Comparison of ENCODE assay signal across 7 mouse cellular contexts in genomic region chr7:66217531-66218094, GRCm38 (mm10).
DNase-seq lines count a peak whose midpoint lies in the region; ATAC-seq and TF ChIP-seq lines count a peak whose summit lies in the region.

No protein-coding gene starts in this region.

- TF ChIP-seq CTCF in lung, postnatal 0 days (IDR thresholded peaks at IDR 0.05), result no peak
- no peak for TF ChIP-seq CTCF in stomach, postnatal 0 days (IDR thresholded peaks at IDR 0.05; ENCODE audit: low read depth)

- no peaks in the 10 kb centered on the region for H3K27me3 ChIP-seq in lung, postnatal 0 days (replicated peaks; ENCODE audit: insufficient read depth, low read length)
- H3K27me3 ChIP-seq in heart, embryonic 13.5 days (replicated peaks), result no peaks in the 10 kb centered on the region
- H3K27me3 ChIP-seq in limb, embryonic 14.5 days (ENCODE audit: control insufficient read depth, insufficient read depth, low read length), result no peaks in the 10 kb centered on the region
- H3K27me3 ChIP-seq in stomach, postnatal 0 days (ENCODE audit: control insufficient read depth, insufficient read depth, low read length), result no peaks in the 10 kb centered on the region

- no peaks in the 10 kb centered on the region for H3K9me3 ChIP-seq in lung, postnatal 0 days (ENCODE audit: low read length)
- H3K9me3 ChIP-seq in heart, embryonic 13.5 days, result no peaks in the 10 kb centered on the region
- no peaks in the 10 kb centered on the region for H3K9me3 ChIP-seq in limb, embryonic 14.5 days (ENCODE audit: control insufficient read depth, low read length)
- no peaks in the 10 kb centered on the region for H3K9me3 ChIP-seq in stomach, postnatal 0 days (ENCODE audit: control insufficient read depth, low read length)

- DNase-seq in lung, postnatal 0 days (ENCODE audit: low spot score), result no peak
- no peak for DNase-seq in lung, adult 18-20 months
- DNase-seq in limb, embryonic 14.5 days (ENCODE audit: low spot score), result no peak
- DNase-seq in stomach, postnatal 0 days (ENCODE audit: low spot score), result no peak
- no peak for DNase-seq in kidney, postnatal 25 days

- H3K36me3 ChIP-seq in lung, postnatal 0 days (ENCODE audit: insufficient read depth, low read length), result no peaks in the 10 kb centered on the region
- no peaks in the 10 kb centered on the region for H3K36me3 ChIP-seq in heart, embryonic 13.5 days
- H3K36me3 ChIP-seq in limb, embryonic 14.5 days (ENCODE audit: control insufficient read depth, insufficient read depth, low read length), result no peaks in the 10 kb centered on the region
- H3K36me3 ChIP-seq in stomach, postnatal 0 days (ENCODE audit: control insufficient read depth, insufficient read depth, low read length), result no peaks in the 10 kb centered on the region

- TF ChIP-seq POLR2A in limb, embryonic 14.5 days (IDR thresholded peaks at IDR 0.05; ENCODE audit: borderline replicate concordance, extremely low read depth, insufficient read depth, insufficient read length), result no peak

- H3K4me2 ChIP-seq in lung, postnatal 0 days (replicated peaks; ENCODE audit: low read depth, low read length), result no peak overlapping the region
- no peak overlapping the region for H3K4me2 ChIP-seq in heart, embryonic 13.5 days
- H3K4me2 ChIP-seq in limb, embryonic 14.5 days (replicated peaks; ENCODE audit: low read depth, low read length, severe bottlenecking), result 0 out of 2 replicates have a peak overlapping the region, but pooled peaks have one; percentile 5
- no peak overlapping the region for H3K4me2 ChIP-seq in stomach, postnatal 0 days (replicated peaks; ENCODE audit: low read depth)

- no peak overlapping the region for H3K9ac ChIP-seq in lung, postnatal 0 days (replicated peaks; ENCODE audit: low read depth)
- H3K9ac ChIP-seq in heart, embryonic 13.5 days, result no peak overlapping the region; the same call in 1 of the 2 replicates
- no peak overlapping the region for H3K9ac ChIP-seq in limb, embryonic 14.5 days (ENCODE audit: low read depth, low read length, severe bottlenecking)
- no peak overlapping the region for H3K9ac ChIP-seq in stomach, postnatal 0 days (ENCODE audit: low read length)

- no peak overlapping the region for H3K4me3 ChIP-seq in lung, postnatal 0 days (ENCODE audit: low read depth, low read length)
- H3K4me3 ChIP-seq in heart, embryonic 13.5 days, result no peak overlapping the region
- H3K4me3 ChIP-seq in limb, embryonic 14.5 days (replicated peaks; ENCODE audit: low read length), result no peak overlapping the region
- no peak overlapping the region for H3K4me3 ChIP-seq in stomach, postnatal 0 days (ENCODE audit: low read depth, low read length)

- WGBS in lung, postnatal 0 days, result 74% methylated on average over 7 of the region's 7 CpGs
- 79% methylated on average over 7 of the region's 7 CpGs for WGBS in heart, embryonic 13.5 days
- 76% methylated on average over 7 of the region's 7 CpGs for WGBS in limb, embryonic 14.5 days
- 71% methylated on average over 7 of the region's 7 CpGs for WGBS in stomach, postnatal 0 days

- peaks cover 6% of the 10 kb centered on the region; the same call in 1 of the 2 replicates for H3K4me1 ChIP-seq in lung, postnatal 0 days (ENCODE audit: insufficient read depth, low read depth, low read length)
- peaks cover 33% of the 10 kb centered on the region for H3K4me1 ChIP-seq in heart, embryonic 13.5 days
- H3K4me1 ChIP-seq in limb, embryonic 14.5 days (ENCODE audit: control insufficient read depth, insufficient read depth, low read length), result peaks cover 19% of the 10 kb centered on the region
- peaks cover 2% of the 10 kb centered on the region; the same call in 1 of the 2 replicates for H3K4me1 ChIP-seq in stomach, postnatal 0 days (replicated peaks; ENCODE audit: control insufficient read depth, insufficient read depth)

- ATAC-seq in lung, postnatal 0 days, result peak; percentile 33
- ATAC-seq in heart, embryonic 13.5 days (ENCODE audit: extremely low read depth, insufficient number of reproducible peaks, low FRiP score, low TSS enrichment), result no peak
- no peak for ATAC-seq in limb, embryonic 14.5 days (ENCODE audit: low FRiP score, low read depth)
- ATAC-seq in stomach, postnatal 0 days (ENCODE audit: low FRiP score, low TSS enrichment), result no peak
- no peak for ATAC-seq in erythroid progenitor cell, adult 5-6 weeks (replicated peaks; ENCODE audit: low FRiP score, poor library complexity, severe bottlenecking)

- H3K27ac ChIP-seq in lung, postnatal 0 days (ENCODE audit: low read length), result peak overlapping the region; percentile 62; the same call in 1 of the 2 replicates
- peak overlapping the region; percentile 94 for H3K27ac ChIP-seq in heart, embryonic 13.5 days (replicated peaks)
- H3K27ac ChIP-seq in limb, embryonic 14.5 days (replicated peaks; ENCODE audit: low read depth, low read length), result peak overlapping the region; percentile 81
- peak overlapping the region; percentile 77 for H3K27ac ChIP-seq in stomach, postnatal 0 days (replicated peaks)

- TF ChIP-seq EP300 in lung, postnatal 0 days (IDR thresholded peaks at IDR 0.05), result no peak
- TF ChIP-seq EP300 in stomach, postnatal 0 days (optimal IDR thresholded peaks at IDR 0.05), result no peak
